Mouse (Mus musculus) lung, embryonic 16.5 days (tissue): ENCODE data around the gene Tbc1d2b. TPM values are rescaled to one million over a fixed set of nuclear protein-coding genes. Genes with fewer than 3 reads are reported as not detected.

Experiments used
- ATAC-seq: fragments of 200-750 bp; cut with Nextera tagmentation; 2 replicates; pipeline ENCODE4 v1.8.0; 2017; ENCODE audit warnings: low read depth, mild to moderate bottlenecking, moderate library complexity
- H3K27ac ChIP-seq: fragments of 300-500 bp; sonication (generic); 2 replicates; pipeline ENCODE4 v1.5.1; 2014; ENCODE audit warnings: mild to moderate bottlenecking, control low read depth, low read length
- H3K27me3 ChIP-seq: fragments of 300-500 bp; sonication (generic); 2 replicates; pipeline ENCODE4 v1.6.1; 2014; ENCODE audit warnings: low read depth, low read length, mixed read lengths; ENCODE audit not compliant: control insufficient read depth, insufficient read depth
- H3K36me3 ChIP-seq: fragments of 300-500 bp; sonication (generic); 2 replicates; pipeline ENCODE4 v1.6.1; 2014; ENCODE audit warnings: low read length; ENCODE audit not compliant: control insufficient read depth, insufficient read depth
- H3K4me1 ChIP-seq: fragments of 300-500 bp; sonication (generic); replicated peaks from 2 replicates; pipeline ENCODE4 v1.6.1; 2014; ENCODE audit warnings: low read length, mixed read lengths; ENCODE audit not compliant: control insufficient read depth, insufficient read depth
- H3K4me2 ChIP-seq: fragments of 300-500 bp; sonication (generic); 2 replicates; pipeline ENCODE4 v1.6.1; 2014; ENCODE audit warnings: low read depth, low read length, control low read depth
- H3K4me3 ChIP-seq: fragments of 300-500 bp; sonication (generic); 2 replicates; pipeline ENCODE4 v1.5.1; 2014; ENCODE audit warnings: mild to moderate bottlenecking, low read length, control low read depth
- H3K9ac ChIP-seq: fragments of 300-500 bp; sonication (generic); 2 replicates; pipeline ENCODE4 v1.6.1; 2014; ENCODE audit warnings: low read length, control low read depth
- H3K9me3 ChIP-seq: fragments of 300-500 bp; sonication (generic); 2 replicates; pipeline ENCODE4 v1.6.1; 2016; ENCODE audit warnings: low read length; ENCODE audit not compliant: control insufficient read depth
- WGBS: fragments of 180-500 bp; shearing (Covaris S2); extraction: QIAGEN DNeasy Blood & Tissue Kit; methylation state at CpG from one replicate; pipeline ENCODE4 v1.1.7; 2014; 5-methylcytosine and 5-hydroxymethylcytosine counted together
- polyA plus RNA-seq: library from polyadenylated mRNA; unstranded; fragments of >200 nt; fragmentation: Nextera tagmentation; extraction: Ambion mirVana; gene quantifications from 2 replicates; pipeline ENCODE4 v1.2.1, GENCODE M21; 2015

Gene Tbc1d2b
- polyA plus RNA-seq, 1 experiment from 2014 or later = 20.9 TPM

- no peak overlapping the region for H3K9ac ChIP-seq
- 79% methylated on average over 7 of the region's 7 CpGs for WGBS
- H3K4me3 ChIP-seq = no peak overlapping the region
- no peak overlapping the region for H3K4me2 ChIP-seq
- H3K4me1 ChIP-seq = peaks cover 13% of the 10 kb centered on the region
- no peak overlapping the region for H3K27ac ChIP-seq
- H3K9me3 ChIP-seq = no peaks in the 10 kb centered on the region
- no peak for ATAC-seq
- H3K27me3 ChIP-seq = no peaks in the 10 kb centered on the region
- 0 out of 2 replicates have a peak, but pooled peaks cover 2% of the 10 kb centered on the region for H3K36me3 ChIP-seq
Observed at GRCm38 (mm10) chr9:90197866-90198383, 72.7 kb downstream of the Tbc1d2b start.

DNA sequence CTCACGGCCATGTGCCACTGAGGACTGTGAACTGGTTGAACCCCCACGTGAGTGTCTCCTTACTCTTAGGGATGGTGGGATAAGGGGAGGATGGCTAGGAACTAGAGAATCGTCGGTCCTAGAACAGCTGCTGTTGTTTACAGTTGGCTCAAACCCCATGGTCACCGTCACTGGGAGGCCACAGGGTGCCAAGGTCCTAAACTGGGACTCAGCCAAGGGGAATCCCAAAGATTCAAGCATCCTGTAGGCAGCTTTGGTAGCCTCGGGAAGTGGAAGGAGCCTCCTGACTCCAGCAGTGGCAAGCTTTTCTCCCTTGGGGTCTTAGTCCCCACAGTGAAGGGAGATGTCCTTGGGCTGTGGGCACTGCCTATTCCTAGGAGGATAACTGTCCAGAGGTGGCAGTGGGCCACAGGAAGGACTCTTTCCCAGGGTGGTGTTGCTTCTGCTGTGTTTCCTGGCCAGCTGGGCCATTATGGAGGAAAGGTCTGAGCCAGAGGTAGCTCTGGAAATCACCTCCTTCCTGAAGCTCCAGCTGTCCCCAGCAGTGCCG lies 73.4 kb downstream of the Tbc1d2b start:
- no peaks in the 10 kb centered on the region for H3K27me3 ChIP-seq
- 0 out of 2 replicates have a peak, but pooled peaks cover 2% of the 10 kb centered on the region for H3K36me3 ChIP-seq
- no peak for ATAC-seq
- H3K9ac ChIP-seq = no peak overlapping the region
- H3K27ac ChIP-seq = no peak overlapping the region
- H3K4me3 ChIP-seq = no peak overlapping the region
- H3K4me2 ChIP-seq = no peak overlapping the region
- 51% methylated on average over 7 of the region's 7 CpGs for WGBS
- no peaks in the 10 kb centered on the region for H3K9me3 ChIP-seq
- H3K4me1 ChIP-seq = peaks cover 13% of the 10 kb centered on the region

DNA sequence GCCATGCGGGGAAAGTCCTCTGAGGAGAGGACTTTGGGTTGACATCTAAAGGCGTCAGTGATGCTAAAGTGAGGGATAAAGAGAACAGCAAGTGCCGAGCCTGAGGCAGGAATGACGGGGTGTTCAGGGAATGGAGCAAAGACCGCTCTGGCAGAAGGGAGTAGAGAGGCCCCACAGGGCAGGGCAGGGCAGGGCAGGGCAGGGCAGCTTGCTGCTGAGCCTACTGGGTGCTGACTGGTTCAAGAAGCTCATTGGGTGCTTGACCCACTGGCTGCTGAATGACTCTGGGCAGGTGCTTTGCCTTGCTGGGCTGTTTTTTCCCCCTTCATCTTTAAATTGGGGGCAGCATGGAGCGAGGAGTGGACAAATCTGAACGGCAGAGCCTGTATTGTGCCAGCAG lies 74.3 kb downstream of the Tbc1d2b start:
- H3K4me1 ChIP-seq = peaks cover 13% of the 10 kb centered on the region
- no peak overlapping the region for H3K27ac ChIP-seq
- no peak overlapping the region for H3K4me2 ChIP-seq
- peaks cover 2% of the 10 kb centered on the region; the same call in 1 of the 2 replicates for H3K36me3 ChIP-seq
- no peaks in the 10 kb centered on the region for H3K27me3 ChIP-seq
- no peak for ATAC-seq
- no peak overlapping the region for H3K9ac ChIP-seq
- WGBS = 67% methylated on average over 7 of the region's 7 CpGs
- no peaks in the 10 kb centered on the region for H3K9me3 ChIP-seq
- no peak overlapping the region for H3K4me3 ChIP-seq

DNA sequence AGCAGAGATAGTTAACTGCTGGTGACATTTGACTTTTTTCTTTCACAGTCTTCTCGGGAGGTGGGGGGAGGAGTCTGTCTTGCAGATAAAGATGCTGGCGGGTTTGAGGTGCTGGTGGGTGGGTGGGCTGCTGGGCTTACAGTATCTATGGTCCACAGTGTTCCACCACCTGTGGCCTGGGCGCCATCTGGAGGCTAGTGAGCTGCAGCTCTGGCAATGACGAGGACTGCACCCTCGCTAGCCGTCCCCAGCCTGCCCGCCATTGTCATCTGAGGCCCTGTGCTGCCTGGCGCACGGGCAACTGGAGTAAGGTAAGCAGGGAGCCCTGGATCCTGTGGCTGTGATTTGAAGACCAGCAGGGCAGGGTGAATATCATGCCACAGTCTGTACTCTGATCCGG lies 75.6 kb downstream of the Tbc1d2b start:
- Histone ChIP-seq H3K27me3 (no peaks in the 10 kb centered on the region), H3K9me3 (no peaks in the 10 kb centered on the region), H3K4me1 (peaks cover 13% of the 10 kb centered on the region), H3K27ac (no peak overlapping the region), H3K4me3 (no peak overlapping the region), H3K36me3 (peaks cover 4% of the 10 kb centered on the region), H3K4me2 (no peak overlapping the region), H3K9ac (no peak overlapping the region)
- ATAC-seq = no peak
- WGBS = 62% methylated on average over 10 of the region's 10 CpGs

- Histone ChIP-seq H3K4me2 (no peak overlapping the region), H3K9ac (no peak overlapping the region), H3K9me3 (no peaks in the 10 kb centered on the region), H3K27me3 (no peaks in the 10 kb centered on the region), H3K4me3 (no peak overlapping the region), H3K4me1 (peaks cover 6% of the 10 kb centered on the region), H3K27ac (no peak overlapping the region), H3K36me3 (peaks cover 4% of the 10 kb centered on the region)
- no peak for ATAC-seq
- 72% methylated on average over 5 of the region's 5 CpGs for whole genome bisulfite sequencing
Observed at GRCm38 (mm10) chr9:90189391-90189790, 81.2 kb downstream of the Tbc1d2b start.

DNA sequence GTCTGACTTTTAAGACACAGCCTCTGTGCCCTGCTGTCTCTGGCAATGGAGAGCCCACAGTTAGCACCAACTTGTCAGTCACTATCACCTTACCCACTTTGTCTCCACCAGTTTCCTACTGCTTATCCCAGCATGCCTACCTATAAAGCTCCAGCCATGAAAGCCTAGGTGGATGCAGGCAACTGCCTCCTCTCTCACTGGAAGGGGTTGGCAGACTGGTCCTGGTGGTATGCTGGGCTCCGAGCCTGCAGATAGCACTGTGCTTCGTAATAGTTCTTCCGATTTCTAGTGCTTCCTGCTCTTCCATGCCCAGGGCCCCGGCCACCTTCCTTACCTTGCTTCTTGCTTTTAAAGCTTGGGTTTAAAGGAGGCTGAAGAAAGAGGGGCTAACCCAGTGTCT lies 81.7 kb downstream of the Tbc1d2b start:
- no peak overlapping the region for H3K9ac ChIP-seq
- H3K27me3 ChIP-seq = no peaks in the 10 kb centered on the region
- H3K27ac ChIP-seq = no peak overlapping the region
- no peak overlapping the region for H3K4me2 ChIP-seq
- peaks cover 11% of the 10 kb centered on the region for H3K4me1 ChIP-seq
- ATAC-seq = no peak
- peaks cover 4% of the 10 kb centered on the region for H3K36me3 ChIP-seq
- no peak overlapping the region for H3K4me3 ChIP-seq
- no peaks in the 10 kb centered on the region for H3K9me3 ChIP-seq
- WGBS = 87% methylated on average over 4 of the region's 4 CpGs

DNA sequence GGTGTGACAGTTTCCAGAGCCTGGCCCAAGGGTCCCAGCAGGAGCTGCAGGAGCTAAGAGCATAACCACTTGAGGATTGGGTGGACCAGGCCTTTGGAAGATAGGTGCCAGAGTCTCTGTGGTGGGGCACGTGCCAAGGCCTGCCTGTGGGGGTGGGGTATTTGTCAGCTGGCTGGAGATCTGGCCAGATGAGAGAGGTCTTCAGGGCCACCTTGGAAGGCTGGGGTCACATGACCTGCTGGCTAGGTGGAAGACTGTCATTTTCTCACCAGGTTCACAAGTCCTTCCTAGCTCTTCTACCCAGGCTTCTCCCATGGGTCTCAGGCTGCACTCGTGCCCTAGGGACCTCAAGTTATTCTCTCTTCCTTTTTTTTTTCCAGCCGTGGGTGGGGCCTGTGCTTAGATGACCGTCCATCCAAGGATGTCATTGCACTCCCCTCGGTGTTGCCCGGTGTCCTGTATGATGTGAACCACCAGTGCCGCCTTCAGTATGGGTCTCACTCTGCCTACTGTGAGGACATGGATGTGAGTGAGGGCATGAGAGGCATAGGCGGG lies 85.2 kb downstream of the Tbc1d2b start:
- H3K4me1 ChIP-seq = peaks cover 31% of the 10 kb centered on the region
- H3K9me3 ChIP-seq = no peaks in the 10 kb centered on the region
- H3K27me3 ChIP-seq = no peaks in the 10 kb centered on the region
- 76% methylated on average over 8 of the region's 8 CpGs for WGBS
- H3K9ac ChIP-seq = no peak overlapping the region
- no peak overlapping the region for H3K4me3 ChIP-seq
- H3K4me2 ChIP-seq = no peak overlapping the region
- no peak overlapping the region for H3K27ac ChIP-seq
- ATAC-seq = no peak
- H3K36me3 ChIP-seq = no peaks in the 10 kb centered on the region

DNA sequence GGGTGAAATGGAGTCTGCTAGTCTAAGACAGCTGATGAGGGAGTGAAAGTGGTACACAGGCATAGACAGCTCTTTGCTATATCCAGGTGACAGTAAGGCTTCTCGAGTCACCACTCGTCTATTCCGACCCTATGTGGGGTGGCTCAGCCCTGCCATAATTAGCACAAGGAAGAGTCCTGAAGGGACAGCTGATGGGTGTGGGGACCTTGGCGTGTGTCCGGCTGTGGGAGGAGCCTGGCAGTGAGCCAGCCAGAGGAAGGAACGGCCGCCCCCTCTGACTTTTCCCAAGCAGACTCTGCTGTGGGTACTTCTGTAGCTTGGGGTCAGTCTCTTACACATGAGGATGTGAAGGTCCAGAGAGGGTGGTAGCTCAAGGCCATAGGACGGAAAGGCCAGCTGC lies 86.5 kb downstream of the Tbc1d2b start:
- H3K4me1 ChIP-seq = peaks cover 31% of the 10 kb centered on the region
- no peak overlapping the region; the same call in 1 of the 2 replicates for H3K4me2 ChIP-seq
- ATAC-seq = peak; percentile 37
- H3K36me3 ChIP-seq = no peaks in the 10 kb centered on the region; the same call in 1 of the 2 replicates
- H3K4me3 ChIP-seq = no peak overlapping the region
- peak overlapping the region; percentile 46; the same call in 1 of the 2 replicates for H3K27ac ChIP-seq
- H3K9me3 ChIP-seq = no peaks in the 10 kb centered on the region
- H3K27me3 ChIP-seq = no peaks in the 10 kb centered on the region
- H3K9ac ChIP-seq = no peak overlapping the region
- WGBS = 23% methylated on average over 8 of the region's 8 CpGs

DNA sequence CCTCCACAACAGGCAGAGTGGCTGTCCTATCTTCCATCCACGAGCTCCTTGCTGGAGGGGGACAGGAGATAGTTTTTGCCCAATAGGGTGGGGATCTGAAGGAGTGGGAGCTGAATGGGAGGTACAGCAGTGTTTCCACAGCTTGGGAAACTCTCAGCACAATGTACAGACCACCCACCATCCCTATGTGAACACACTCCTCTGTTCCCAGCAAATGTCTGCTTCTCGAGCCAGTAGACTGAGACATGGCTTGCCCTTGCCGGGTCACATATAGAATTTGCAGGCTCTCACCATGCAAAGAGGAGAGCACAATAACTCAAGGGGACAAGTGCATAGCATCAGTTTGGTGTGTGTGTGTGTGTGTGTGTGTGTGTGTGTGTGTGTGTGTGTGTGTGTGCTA lies 87.1 kb downstream of the Tbc1d2b start:
- Histone ChIP-seq H3K27ac (peak overlapping the region; percentile 90), H3K4me1 (peaks cover 31% of the 10 kb centered on the region), H3K9ac (peak overlapping the region; percentile 11; the same call in 1 of the 2 replicates), H3K4me2 (no peak overlapping the region), H3K27me3 (no peaks in the 10 kb centered on the region), H3K4me3 (no peak overlapping the region), H3K9me3 (no peaks in the 10 kb centered on the region), H3K36me3 (no peaks in the 10 kb centered on the region; the same call in 1 of the 2 replicates)
- WGBS = 54% methylated on average over 3 of the region's 3 CpGs
- peak; percentile 44 for ATAC-seq
